Mouse (Mus musculus) cerebellum, postnatal 14 days (tissue): ENCODE measurements around the gene Rnaseh2a.

Source experiments
- DNase-seq, 2 experiments: peaks; one replicate each; pipeline ENCODE4 v3.0.0; 2021; ENCODE audit warnings: mixed read lengths in 2 of 2

Gene Rnaseh2a

DNA sequence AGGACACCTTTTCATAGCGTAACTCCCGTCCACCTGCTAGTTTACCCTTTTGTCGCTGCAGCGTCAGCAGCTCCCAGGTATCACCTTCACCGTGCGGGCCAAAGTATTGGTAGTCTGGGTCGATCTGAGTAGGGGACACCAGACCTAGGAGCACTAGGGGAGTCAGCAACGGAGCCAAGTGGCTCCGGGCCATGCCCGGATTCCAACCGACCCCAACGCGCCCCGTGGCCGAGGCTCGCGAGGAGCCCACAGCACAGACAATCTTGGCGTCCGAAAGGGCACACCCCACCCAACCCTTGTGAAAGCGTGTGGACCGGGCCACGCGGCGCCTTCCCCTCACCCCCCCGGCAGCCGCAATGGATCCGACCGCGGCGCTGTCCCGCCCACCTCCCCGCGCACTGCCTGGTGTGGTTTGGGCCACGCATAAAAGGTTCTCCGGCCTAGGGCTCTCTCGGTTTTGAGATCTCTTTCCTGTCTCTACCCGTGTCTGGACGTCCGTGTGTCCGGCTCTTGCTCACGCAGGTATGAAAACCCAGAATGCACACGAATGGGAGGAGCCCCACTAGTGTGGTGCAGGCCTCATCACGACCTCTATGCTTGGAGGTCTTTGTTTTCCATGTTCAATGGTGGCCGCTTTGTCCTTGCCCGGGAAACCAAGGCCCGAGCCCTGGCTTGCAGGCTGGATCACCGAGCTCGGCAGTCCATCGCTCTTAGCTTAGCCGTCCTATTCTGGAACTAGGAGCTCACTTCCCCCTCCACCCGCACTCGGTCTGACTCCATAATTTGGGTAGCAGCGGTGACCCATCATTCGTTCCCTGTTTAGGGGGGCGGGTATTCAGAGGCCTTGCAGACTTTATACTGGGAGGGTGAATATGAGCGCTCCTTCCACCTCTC is at the start of gene Rnaseh2a, which contains the start of the genes Gm49661 and Prdx2:
Gene Rnaseh2a (minus strand): TSS at position 527 of the 894 bp plus-strand sequence.
Gene Gm49661 (minus strand): TSS at position 193 of the 894 bp plus-strand sequence.
Gene Prdx2 (plus strand): TSS at position 347 of the 894 bp plus-strand sequence.
- DNase-seq: peak; percentile 86

DNA sequence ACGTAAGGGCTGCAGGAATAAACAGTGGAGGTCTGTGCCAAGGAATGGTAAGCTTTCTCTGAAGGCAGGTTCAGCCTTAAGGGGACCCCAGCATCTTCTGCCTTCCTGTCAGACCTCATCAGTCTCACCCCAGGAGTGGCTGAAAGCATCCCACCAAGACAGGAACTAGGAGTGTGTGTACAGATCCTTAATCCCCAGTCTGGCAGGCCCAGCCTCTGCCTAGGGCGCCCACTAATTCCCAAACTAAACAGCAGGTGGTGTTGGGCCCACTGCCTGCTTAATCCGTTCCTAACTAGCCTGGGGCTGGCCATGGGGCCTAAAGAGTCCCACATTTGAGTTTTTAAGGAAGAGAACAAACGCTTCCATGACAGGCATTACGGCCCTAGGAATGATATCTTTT is 47.6 kb upstream of the Rnaseh2a start:
- DNase-seq: no peak

DNA sequence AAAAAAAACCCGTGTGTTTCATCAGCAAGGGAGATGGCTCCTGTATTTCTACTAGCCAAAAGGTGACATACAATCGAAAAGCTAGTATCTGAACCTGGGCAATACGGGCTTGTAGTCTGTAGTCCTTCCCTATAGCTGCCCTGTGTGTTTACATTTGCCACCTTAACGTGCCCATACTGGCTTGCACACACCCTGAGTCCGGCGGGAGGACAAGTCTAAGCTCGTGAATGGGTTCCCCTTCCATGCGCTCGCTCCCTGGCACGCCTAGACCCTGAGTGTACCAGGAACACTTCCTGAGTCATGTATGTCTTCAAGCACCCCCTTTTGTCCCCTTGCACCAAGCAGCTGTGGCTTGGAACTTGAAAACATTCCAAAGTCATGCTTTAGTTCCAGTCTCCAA is 47.2 kb upstream of the Rnaseh2a start:
- DNase-seq: no peak

GRCm38 (mm10) chr8:85014431-85014830 is 44.9 kb upstream of the Rnaseh2a start, which contains the start of gene Best2:
TSS of gene Best2 (minus strand) at chr8:85014531.
- DNase-seq: no peak

DNA sequence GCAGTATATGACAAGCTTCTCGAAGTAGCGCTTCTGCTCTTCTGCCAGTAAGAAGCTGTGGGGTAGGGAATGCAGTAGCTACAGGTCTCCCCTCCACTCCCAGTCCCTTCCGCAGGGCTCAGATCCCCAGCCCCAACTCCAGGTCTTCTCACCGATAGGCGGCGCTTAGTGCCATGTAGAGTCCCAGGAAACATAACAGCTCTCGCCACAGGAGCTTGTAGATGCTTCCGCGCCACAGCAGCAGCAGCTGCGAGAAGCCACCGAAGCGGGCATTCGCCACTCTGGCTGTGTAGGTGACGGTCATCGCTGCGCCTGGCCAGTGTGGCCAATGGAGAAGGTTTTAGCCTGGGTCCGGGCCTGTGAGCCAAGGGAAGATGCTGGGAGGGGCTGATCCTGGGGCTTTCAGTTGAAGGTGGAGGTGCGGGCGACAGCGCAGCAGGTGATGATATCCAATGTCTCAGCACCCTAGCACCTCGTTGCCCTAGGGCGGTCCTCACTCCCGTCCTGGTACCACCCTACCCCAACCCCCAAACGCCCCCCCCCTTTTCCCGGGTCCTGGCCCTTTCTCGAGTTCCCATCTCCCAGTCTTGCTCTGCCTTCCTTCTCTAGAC is 43.8 kb upstream of the Rnaseh2a start:
- DNase-seq: peak; percentile 65 to 78

- no peak for DNase-seq
Measured at GRCm38 (mm10) chr8:85011242-85011641, 41.7 kb upstream of the Rnaseh2a start.

DNA sequence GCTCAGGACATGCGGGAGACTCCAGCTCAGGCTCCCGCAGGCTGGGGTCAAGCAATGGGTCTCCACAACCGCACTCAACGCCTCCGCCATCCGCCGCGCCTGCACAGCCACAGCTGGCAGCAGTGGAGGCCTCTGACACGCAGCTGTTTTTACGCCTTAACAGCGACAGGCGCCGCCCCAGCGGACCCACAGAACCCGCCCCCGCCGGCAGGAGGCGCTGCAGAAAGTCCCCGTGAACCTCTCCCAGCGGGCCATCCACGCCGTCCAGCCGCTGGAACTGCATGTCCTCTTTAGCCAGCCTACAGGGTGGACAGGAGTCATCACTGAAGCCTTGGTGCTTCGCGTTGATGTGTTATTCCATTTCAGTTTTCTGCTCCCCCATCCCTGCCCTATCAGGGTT is 38.1 kb upstream of the Rnaseh2a start:
- DNase-seq: no peak

DNA sequence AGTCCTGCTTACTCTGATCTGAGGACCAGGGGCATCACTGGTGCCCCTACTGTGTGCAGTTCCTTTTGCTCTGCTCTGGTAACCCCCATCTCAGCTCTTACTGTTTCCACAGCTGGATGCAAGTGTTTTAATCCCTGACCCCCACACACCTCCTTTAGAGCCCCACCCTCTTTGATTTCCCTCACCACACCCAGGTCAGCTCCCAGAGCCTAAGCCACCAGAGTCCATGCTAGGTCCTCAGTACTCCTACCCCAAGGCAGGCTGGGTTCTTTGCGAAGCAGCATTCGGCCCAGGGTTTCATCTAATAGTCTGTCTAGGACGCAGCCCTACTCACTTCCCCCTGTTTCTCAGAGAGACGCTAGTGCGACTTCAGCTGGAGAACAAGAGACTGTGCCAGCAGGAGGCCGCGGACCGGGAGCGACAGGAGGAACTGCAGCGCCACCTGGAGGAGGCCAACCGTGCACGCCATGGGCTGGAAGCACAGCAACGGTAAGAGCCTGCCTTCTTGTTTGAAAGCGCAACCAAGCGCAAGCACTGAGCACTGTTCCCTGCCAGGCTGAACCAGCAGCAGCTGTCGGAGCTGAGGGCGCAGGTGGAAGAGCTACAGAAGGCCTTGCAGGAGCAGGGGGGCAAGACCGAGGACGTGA is 28.2 kb upstream of the Rnaseh2a start:
- peak; percentile 96 to 99 for DNase-seq

GRCm38 (mm10) chr8:84996978-84997377 is 27.4 kb upstream of the Rnaseh2a start:
- DNase-seq: no peak

- DNase-seq: no peak
Measured at GRCm38 (mm10) chr8:84995680-84996079, 26.1 kb upstream of the Rnaseh2a start.

GRCm38 (mm10) chr8:84994375-84994774 is 24.8 kb upstream of the Rnaseh2a start:
- no peak for DNase-seq

- DNase-seq: peak in 1 of 2 experiments; percentile 75
Measured at GRCm38 (mm10) chr8:84990836-84991235, 21.3 kb upstream of the Rnaseh2a start.

- peak; percentile 98 to 99 for DNase-seq
Measured at GRCm38 (mm10) chr8:84990349-84990748, 20.8 kb upstream of the Rnaseh2a start, which contains the start of gene Hook2. TSS of gene Hook2 (plus strand) at chr8:84990603.

DNA sequence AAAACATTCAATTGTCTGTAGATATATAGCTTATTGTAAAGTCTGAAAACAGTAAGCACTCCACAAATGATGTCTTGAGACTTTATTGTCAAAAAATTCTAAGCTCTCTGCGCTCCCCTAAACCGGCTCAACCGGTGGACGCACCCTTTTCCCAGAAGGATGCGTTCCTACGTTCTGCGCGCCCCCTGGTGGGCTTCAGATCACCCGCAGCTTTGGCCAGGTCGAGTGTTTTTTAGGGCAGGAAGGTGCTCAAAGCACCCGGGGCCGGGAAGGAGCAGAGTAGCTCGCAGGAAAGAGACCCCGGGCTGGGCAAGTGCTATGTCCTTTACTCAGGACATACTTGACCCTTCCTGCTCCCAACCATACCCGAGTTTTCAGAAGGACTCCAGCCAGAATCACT is 20.2 kb upstream of the Rnaseh2a start:
- DNase-seq: peak; percentile 94 to 95

DNA sequence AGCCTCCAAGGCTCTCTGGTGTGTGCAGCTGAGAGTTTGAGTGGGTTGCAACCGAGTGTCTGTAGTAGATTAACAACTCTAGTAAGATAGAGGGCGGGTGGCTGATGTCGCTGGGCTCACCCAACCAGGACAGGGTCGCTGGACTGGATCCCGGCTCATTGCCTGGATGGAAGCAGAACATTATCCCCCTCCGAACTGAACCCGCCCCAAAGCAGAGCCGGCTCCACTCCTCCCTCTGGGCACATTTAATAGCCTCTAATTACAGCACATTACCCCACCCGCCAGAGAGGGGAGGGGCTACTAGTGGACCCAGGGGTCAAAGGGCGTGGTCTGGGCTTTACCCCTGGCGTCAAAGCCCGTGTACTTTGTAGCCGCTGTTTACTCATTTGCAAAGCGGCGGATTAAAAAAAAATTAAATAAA is 19.8 kb upstream of the Rnaseh2a start:
- DNase-seq: peak in 1 of 2 experiments; percentile 52

DNA sequence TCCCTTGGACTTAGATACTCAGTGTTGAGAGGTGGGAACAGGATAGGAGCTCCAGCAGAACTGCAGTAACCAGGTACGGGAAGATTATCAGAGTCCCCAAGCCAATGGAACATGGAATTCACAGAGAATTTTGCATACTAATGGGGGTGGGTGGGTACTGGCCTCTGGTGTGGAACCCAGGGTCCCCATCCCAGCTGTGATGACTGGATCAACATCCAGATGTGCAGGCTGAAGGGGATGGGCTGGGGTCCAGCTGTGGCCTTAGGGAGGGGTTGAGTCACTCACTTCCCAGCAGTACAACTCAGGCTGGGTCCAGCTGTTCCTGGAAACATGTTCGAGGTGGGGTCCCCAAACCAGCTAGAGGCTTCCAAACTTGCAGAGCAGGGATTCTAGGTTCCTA is 18.3 kb upstream of the Rnaseh2a start:
- DNase-seq: no peak

DNA sequence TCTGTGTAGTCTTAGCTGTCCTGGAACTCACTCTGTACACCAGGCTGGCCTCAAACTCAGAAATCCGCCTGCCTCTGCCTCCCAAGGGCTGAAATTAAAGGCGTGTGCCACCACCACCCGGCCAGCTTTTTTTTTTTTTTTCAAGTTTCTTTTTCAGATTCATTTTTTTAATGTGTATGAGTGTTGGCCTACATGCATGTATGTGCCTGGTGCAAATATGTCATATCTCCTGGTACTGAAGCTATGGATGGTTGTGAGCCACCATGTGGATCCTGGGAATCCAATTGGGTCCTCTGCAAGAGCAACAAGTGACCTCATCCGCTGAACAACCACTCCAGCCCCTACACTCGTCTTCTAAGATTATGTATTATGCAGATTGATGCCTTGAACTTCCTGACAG is 17.8 kb upstream of the Rnaseh2a start:
- DNase-seq: no peak

GRCm38 (mm10) chr8:84986379-84986945 is 16.9 kb upstream of the Rnaseh2a start:
- no peak for DNase-seq

DNA sequence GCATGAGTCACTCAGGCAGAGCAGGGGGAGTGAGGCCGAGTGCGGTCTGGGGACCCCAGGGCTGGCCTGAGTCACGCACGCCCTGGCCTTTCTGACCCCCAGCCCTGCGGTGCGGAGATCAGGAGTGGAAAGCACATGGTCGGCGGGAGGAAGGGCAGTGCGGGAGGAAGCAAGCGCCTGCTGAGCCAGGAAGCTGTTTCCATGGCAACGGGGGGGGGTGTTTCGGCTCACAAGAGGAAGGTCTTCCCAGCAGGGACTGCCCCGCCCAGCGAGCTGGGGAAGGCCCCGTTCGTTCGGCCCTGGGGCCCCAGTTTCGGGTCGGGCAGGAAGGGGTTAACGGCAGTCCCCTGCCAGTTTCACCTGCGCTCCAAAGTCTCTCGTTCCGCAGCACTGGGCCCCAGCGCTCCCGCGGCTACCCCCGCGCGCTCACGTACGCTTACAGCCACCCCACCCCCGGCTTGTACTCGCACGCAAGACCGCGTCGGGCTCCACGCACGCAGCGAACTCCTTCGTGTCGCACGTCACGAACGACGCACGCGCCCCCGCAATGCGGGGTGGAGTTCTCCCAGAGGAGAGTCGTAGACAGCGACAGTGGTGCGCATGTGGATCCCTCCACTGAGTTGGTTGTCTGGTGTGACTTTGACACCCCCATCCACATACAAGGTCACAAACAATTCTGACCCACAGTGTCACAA is 16.3 kb upstream of the Rnaseh2a start:
- peak; percentile 91 to 92 for DNase-seq

GRCm38 (mm10) chr8:84985049-84985683 is 15.6 kb upstream of the Rnaseh2a start:
- no peak for DNase-seq

DNA sequence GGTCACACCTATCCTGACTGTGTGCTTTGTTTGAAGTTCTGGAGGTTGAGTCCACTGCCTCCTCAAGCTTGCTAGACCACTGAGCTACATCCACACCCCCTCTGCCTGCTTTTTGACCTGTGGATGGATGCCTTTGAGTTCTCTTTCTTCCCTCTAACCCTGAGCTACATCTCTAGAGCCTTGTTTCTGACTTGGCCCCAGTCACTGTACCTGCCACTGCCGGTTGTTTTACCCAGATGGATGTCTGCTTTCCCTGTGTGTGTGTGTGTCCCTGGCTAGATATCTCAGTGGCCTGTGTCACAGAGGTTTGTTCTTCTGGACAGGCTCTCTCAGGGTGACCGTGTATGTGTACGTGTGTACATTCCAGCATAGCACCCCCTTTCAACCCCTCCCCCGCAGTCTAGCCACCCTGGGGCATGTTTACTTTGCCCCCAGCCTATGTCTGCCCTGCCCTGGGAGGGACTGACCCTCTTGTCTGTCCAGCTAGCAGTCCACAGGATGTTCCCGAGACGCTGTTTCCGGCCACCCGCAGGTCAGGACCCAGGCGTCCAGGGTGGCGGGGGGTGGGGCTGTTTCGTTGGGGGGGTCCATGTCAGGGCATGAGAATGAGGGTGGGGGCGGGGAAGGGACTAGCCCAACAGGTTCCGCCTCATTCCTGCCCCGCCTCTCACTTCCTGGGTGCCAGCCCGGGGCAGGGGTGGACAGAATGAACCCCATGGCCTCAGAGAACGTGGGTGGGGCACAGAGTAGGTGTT is 14.9 kb upstream of the Rnaseh2a start:
- DNase-seq: no peak
